Mouse (Mus musculus) small intestine, adult 2 months (tissue): Measurements from ENCODE around the gene Mpzl2. TPM values are rescaled to one million over a fixed set of nuclear protein-coding genes. Genes with fewer than 3 reads are reported as not detected.

ENCODE experiments used
- H3K27ac ChIP-seq: fragments of 200-500 bp; 2 replicates; pipeline ENCODE4 v1.5.1; 2012; ENCODE audit warnings: low read depth, low read length, control low read depth, inconsistent platforms; ENCODE audit not compliant: insufficient read depth
- H3K27me3 ChIP-seq: fragments of 200-500 bp; 2 replicates; pipeline ENCODE4 v1.6.1; 2012; ENCODE audit warnings: mild to moderate bottlenecking, moderate library complexity, low read length, inconsistent platforms; ENCODE audit not compliant: control insufficient read depth, insufficient read depth
- H3K36me3 ChIP-seq: fragments of 200-500 bp; 2 replicates; pipeline ENCODE4 v1.6.1; 2012; ENCODE audit warnings: mild to moderate bottlenecking, low read length, control low read depth, inconsistent platforms; ENCODE audit not compliant: control insufficient read depth, insufficient read depth
- H3K4me1 ChIP-seq: fragments of 200-500 bp; 2 replicates; pipeline ENCODE4 v1.6.1; 2012; ENCODE audit warnings: low read length, inconsistent platforms, mixed read lengths; ENCODE audit not compliant: control insufficient read depth, insufficient read depth, insufficient read length
- H3K4me3 ChIP-seq: fragments of 200-500 bp; 2 replicates; pipeline ENCODE4 v1.5.1; 2012; ENCODE audit warnings: low read depth, mild to moderate bottlenecking, control low read depth, inconsistent platforms, low read length, moderate library complexity
- CTCF ChIP-seq: fragments of 200-500 bp; IDR thresholded peaks from 2 replicates; pipeline ENCODE4 v1.5.1; 2012; ENCODE audit warnings: low read depth, mild to moderate bottlenecking, control low read depth, inconsistent platforms, low read length, moderate library complexity, mixed read lengths; ENCODE audit not compliant: insufficient replicate concordance, insufficient read length; ENCODE audit errors: extremely low read depth
- POLR2A ChIP-seq: fragments of 200-500 bp; IDR thresholded peaks from 2 replicates; pipeline ENCODE4 v1.6.1; 2012; ENCODE audit warnings: low read depth, mild to moderate bottlenecking, control low read depth, inconsistent platforms, low read length, moderate library complexity
- WGBS: fragments of 180-500 bp; shearing (Covaris S2); methylation state at CpG from one replicate; pipeline ENCODE4 v1.1.7; 2018; 5-methylcytosine and 5-hydroxymethylcytosine counted together
- polyA plus RNA-seq: library from polyadenylated mRNA; depleted of rRNA; stranded (reverse); fragments of >200 nt; gene quantifications from 2 replicates; pipeline ENCODE4 v1.2.3, GENCODE M21; 2012; rRNA removed

Gene Mpzl2
- 5.3 and 8.2 TPM in 2 replicates for polyA plus RNA-seq

GRCm38 (mm10) chr9:45039499-45039898 lies at the start of gene Mpzl2:
Gene Mpzl2, plus strand, starts transcription at chr9:45039799.
- H3K4me3 ChIP-seq: peak within 1 kb of the TSS; percentile 19; the same call in 1 of the 2 replicates
- H3K27ac ChIP-seq: peak within 1 kb of the TSS; percentile 44
- WGBS: 51% methylated on average over 5 of the region's 5 CpGs
- TF ChIP-seq POLR2A (no peak), CTCF (no peak)
- H3K36me3 ChIP-seq: no peaks in the 10 kb centered on the region
- peaks cover 3% of the 10 kb centered on the region; the same call in 1 of the 2 replicates for H3K27me3 ChIP-seq
- H3K4me1 ChIP-seq: peaks cover 2% of the 10 kb centered on the region; the same call in 1 of the 2 replicates

DNA sequence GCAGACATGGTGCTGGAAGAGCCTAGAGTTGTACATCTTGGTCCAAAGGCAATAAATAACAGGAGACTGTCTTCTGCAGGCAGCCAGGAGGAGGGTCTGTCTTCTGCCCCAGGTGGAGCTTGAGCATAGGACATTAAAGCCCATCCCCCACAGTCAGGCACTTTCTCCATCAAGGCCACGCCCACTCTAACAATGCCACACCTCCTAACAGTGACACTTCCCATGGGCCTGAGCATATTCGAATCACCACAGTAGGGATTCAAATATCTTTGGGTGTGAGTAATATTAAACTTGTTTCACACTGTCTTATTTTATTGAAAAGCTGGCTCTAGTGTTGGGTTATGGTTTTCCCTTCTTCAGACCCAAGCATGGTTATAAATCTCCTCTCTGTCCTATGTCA lies 47.8 kb upstream of the Mpzl2 start:
- WGBS: 79% methylated on average over 2 of the region's 2 CpGs
- no peaks in the 10 kb centered on the region for H3K27me3 ChIP-seq
- no peak overlapping the region for H3K4me3 ChIP-seq
- H3K4me1 ChIP-seq: no peaks in the 10 kb centered on the region
- no peaks in the 10 kb centered on the region for H3K36me3 ChIP-seq
- no peak for TF ChIP-seq POLR2A
- no peak overlapping the region for H3K27ac ChIP-seq

DNA sequence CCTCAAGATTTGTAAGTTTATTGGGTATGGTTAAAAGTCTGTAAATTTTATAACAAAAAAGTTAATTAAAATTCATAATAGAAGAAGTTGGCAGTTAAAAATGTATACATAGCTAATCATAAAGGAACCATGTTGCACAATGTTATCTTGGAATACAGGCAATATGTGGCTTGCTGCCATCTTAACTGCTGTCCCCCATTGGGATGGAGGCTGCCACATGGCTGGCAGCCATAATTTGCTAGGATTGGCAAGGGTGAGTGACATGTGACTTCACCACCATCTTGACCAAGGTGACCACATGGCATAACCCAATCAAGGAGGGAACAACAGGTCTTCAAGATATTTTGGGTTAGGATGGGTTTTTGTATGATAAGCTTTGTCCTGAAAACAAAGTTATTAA lies 47.3 kb upstream of the Mpzl2 start:
- Histone ChIP-seq H3K27ac (no peak overlapping the region), H3K4me3 (no peak overlapping the region), H3K27me3 (no peaks in the 10 kb centered on the region), H3K4me1 (no peaks in the 10 kb centered on the region), H3K36me3 (no peaks in the 10 kb centered on the region)
- TF ChIP-seq POLR2A (no peak), CTCF (no peak)

- no peaks in the 10 kb centered on the region for H3K27me3 ChIP-seq
- no peaks in the 10 kb centered on the region for H3K36me3 ChIP-seq
- TF ChIP-seq POLR2A: no peak
- TF ChIP-seq CTCF: no peak
- no peak overlapping the region for H3K27ac ChIP-seq
- WGBS: 73% methylated on average over 2 of the region's 2 CpGs
- H3K4me3 ChIP-seq: no peak overlapping the region
- H3K4me1 ChIP-seq: no peaks in the 10 kb centered on the region
Measured at GRCm38 (mm10) chr9:44993268-44993667, 46.3 kb upstream of the Mpzl2 start.

- no peaks in the 10 kb centered on the region for H3K4me1 ChIP-seq
- H3K4me3 ChIP-seq: no peak overlapping the region
- no peak for TF ChIP-seq CTCF
- no peak for TF ChIP-seq POLR2A
- no peaks in the 10 kb centered on the region for H3K36me3 ChIP-seq
- no peaks in the 10 kb centered on the region for H3K27me3 ChIP-seq
- WGBS: 63% methylated on average over 4 of the region's 4 CpGs
- H3K27ac ChIP-seq: no peak overlapping the region
Measured at GRCm38 (mm10) chr9:44994962-44995361, 44.6 kb upstream of the Mpzl2 start.

DNA sequence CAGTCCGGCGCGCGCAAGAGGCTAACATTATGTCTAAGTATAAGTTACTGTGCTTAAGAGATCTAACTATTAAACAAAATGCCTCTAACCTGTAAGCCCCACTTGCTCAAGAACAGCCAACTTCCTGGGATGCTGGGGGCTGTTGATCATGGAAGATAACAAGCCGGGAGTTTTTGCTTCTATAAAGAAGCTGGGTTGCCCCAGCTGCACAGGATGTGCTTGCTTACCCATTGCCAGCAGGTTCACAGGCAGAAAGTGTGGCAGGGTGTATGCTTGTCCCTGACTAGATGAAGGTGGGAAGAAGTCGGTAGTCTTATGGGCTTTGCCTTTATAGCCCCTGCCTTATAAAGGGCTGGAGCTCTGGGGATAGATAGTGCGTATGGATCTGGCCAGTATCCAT lies 43.0 kb upstream of the Mpzl2 start:
- TF ChIP-seq CTCF: no peak
- TF ChIP-seq POLR2A: no peak
- no peak overlapping the region for H3K27ac ChIP-seq
- no peaks in the 10 kb centered on the region for H3K27me3 ChIP-seq
- no peaks in the 10 kb centered on the region for H3K36me3 ChIP-seq
- 90% methylated on average over 7 of the region's 7 CpGs for WGBS
- H3K4me3 ChIP-seq: no peak overlapping the region
- H3K4me1 ChIP-seq: no peaks in the 10 kb centered on the region

GRCm38 (mm10) chr9:44998138-44998537 lies 41.5 kb upstream of the Mpzl2 start:
- Histone ChIP-seq H3K4me1 (no peaks in the 10 kb centered on the region), H3K27ac (peak overlapping the region; percentile 24; the same call in 1 of the 2 replicates), H3K4me3 (no peak overlapping the region), H3K27me3 (no peaks in the 10 kb centered on the region), H3K36me3 (no peaks in the 10 kb centered on the region)
- 57% methylated on average over 11 of the region's 11 CpGs for WGBS
- no peak for TF ChIP-seq CTCF
- no peak for TF ChIP-seq POLR2A

GRCm38 (mm10) chr9:44999171-44999570 lies 40.4 kb upstream of the Mpzl2 start:
- Histone ChIP-seq H3K27ac (no peak overlapping the region), H3K4me1 (no peaks in the 10 kb centered on the region), H3K27me3 (no peaks in the 10 kb centered on the region), H3K4me3 (no peak overlapping the region), H3K36me3 (no peaks in the 10 kb centered on the region)
- 57% methylated on average over 6 of the region's 6 CpGs for WGBS
- TF ChIP-seq POLR2A: no peak
- no peak for TF ChIP-seq CTCF
